Mouse (Mus musculus) brain, adult 2 months (tissue): ENCODE measurements at regions not wholly inside any gene's neighbourhood (a gene's known extent, or its start where the extent isn't known, plus 50 kb on each side); places are given as distances from the start of the nearest gene placed in this dataset.
A peak's percentile ranks its signal among the peaks of the same experiment; 100 is the strongest.

Source experiments
- DNase-seq: peaks from one replicate; pipeline ENCODE4 v3.0.0; 2011; ENCODE audit warnings: low read depth, low spot score

DNA sequence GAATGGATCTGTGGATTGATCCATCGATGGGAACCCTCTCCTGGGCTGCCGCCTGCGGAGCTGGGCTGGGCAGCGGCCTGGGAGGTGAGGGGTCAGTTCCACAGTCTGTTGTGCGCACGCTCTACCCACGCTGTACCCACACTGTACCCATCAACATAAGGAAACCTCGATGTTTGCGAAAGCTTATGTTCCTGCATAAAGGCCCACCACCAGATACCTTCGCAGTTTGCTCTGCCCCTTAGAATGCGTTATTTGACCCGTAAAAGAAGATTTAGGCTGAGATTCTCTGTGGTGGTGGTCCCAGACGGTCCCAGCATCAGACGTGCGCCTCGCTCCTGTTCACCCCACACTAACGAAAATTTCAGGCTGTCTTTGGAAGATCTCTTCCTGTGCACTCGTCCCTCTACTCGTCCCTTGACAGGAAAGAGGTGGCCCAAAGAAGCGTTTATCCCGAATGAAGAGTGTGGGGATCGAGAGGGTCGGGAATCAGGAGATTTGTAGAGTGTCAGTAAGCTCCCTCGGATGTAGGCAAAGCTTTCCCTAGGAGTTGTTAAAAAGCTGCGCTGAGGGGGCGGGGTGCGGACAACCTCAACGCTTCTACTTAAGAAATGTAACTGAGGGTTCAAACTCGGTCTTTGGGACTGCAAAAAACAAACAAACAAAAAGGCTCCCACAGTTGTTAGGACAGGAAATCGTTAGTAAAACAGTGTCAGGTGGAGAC lies 123.9 kb downstream of the Tmem161b start:
- peak; percentile 57 for DNase-seq

DNA sequence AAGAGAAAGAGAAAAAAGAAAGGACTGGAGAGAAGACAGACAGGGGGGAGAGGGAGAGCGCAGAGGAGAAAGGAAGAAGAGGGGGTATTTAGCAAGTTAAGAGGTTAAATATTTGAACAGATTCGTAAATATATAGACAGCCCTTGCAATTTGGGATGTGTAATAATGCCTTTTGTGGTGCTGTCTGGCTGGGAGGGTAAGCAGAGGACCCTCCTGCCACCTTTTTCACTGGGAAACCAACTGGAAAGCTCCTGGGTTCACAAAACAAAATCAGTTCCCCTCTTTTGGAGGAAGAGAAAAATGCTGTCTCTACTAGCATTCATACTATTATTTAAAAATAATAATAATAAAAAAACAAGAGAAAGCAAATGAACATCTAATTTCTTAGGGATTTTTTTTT lies 124.5 kb downstream of the Tmem161b start:
- no peak for DNase-seq

- DNase-seq, result peak; percentile 82
These were observed 125.3 kb downstream of the Tmem161b start for GRCm38 (mm10) chr13:84347181-84347913.

GRCm38 (mm10) chr13:84347914-84348700 lies 126.0 kb downstream of the Tmem161b start:
- DNase-seq, result peak; percentile 100

GRCm38 (mm10) chr13:84348701-84348975 lies 126.5 kb downstream of the Tmem161b start:
- no peak for DNase-seq

GRCm38 (mm10) chr13:84349001-84349720 lies 127.1 kb downstream of the Tmem161b start:
- peak; percentile 96 for DNase-seq

DNA sequence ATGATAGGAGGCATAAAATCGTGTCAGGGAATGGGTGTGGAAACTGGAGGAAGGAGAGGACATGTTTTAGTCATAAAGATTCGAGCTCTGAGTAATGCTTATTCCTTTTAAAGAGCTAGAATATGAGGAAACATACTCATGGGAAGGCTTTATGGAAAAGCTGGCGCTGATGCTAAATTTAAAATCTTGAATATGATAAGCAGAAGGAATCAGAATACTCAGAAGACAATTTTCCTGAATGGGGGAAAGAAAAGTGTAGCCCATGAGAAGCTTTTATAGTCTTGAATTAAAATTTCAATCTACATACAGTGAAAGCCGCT lies 127.6 kb downstream of the Tmem161b start:
- DNase-seq, result no peak

- DNase-seq, result no peak
These were observed 128.7 kb downstream of the Tmem161b start for GRCm38 (mm10) chr13:84350791-84351190.

DNA sequence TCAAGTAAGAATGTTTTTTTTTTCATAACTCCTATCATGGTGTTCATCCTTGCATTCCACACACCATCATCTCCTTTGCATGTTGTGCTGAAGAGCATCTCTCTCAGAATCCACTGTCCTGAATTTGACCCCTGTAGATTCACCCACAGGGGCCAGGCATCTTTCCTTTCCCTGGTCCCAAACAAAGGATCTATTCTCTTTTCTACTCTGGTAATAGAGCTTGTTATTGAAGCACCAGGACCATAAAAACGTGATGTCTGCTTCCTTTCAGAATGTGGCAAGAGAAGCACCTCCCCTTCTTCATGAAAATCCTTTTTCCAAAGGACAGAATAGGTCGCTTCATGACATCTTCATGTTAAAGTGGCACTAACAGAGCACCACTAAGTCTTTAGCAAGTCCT lies 134.4 kb downstream of the Tmem161b start:
- DNase-seq, result no peak

- DNase-seq, result no peak
These were observed 138.4 kb downstream of the Tmem161b start for GRCm38 (mm10) chr13:84360536-84360935.

DNA sequence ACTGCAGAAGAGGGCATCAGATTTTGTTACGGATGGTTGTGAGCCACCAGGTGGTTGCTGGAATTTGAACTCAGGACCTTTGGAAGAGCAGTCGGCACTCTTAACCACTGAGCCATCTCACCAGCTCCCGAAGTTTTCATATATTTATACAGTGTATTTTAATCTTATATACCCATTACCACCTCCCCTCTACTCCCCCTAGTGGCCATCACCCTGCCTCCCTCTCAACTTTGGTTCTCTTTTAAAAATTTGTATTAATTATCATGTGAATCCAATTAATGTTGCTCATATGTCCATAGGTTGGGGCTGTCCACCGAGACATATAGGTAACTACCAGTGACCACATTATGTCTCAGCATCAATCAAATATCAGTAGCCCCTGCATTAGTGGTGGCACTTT lies 142.0 kb downstream of the Tmem161b start:
- no peak for DNase-seq

DNA sequence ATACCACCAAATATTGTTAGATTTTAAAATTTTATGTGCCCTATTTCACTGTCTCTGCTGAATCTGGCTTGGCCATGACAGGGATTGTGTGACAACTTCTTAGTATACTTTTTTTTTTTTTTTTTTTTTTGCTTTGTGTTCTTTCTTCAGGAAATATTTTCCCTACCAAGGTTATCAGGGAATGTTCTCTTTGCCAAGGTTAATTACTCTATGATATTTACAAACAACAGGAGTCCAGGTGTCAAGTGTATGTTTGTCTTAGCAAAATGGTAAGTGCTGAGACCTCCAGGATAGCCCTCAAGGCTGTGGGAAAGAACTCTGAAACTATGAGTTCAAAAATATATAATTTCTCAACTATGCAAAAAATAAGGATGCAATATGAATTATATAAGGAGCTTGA lies 143.4 kb downstream of the Tmem161b start:
- DNase-seq, result no peak

DNA sequence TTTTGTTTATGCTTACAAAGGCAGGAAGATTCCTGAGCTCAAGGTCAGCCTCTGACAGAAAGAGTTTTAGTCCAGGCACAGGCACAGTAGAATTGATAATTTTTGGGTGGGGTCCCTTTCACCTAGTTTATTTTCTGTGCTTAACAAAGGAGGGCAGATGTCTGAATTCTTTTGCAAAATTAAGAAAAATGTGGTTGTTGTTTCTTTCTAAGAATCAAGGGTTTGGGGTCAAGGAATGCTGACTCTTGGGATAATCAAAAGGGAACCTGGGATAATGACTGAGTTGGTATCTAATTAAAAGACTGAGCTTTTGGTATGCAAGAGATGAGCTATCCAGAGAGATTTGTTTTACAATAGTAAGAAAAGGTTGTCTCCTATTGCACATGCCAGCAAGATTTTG lies 143.9 kb downstream of the Tmem161b start:
- DNase-seq, result no peak

DNA sequence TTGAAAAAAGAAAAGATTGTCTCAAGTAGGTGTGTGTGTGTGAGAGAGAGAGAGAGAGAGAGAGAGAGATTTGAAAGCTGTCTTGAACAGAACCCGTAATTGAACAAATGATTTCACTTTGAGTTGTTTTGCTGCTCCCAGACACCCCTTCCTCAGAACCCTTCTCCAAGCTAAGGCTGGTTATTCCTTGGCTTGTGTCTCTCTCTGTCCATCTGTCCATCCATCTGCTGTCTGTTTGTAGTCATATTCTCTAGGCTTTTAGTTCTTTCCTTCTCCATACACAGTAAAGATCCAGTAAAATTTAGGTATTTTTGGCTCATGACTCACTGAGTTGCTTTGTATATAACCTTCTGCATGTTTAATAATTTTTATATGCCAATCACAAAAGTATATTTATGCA lies 144.7 kb downstream of the Tmem161b start:
- DNase-seq, result peak; percentile 56

- peak; percentile 71 for DNase-seq
These were observed 146.1 kb downstream of the Tmem161b start for GRCm38 (mm10) chr13:84368225-84368624.

DNA sequence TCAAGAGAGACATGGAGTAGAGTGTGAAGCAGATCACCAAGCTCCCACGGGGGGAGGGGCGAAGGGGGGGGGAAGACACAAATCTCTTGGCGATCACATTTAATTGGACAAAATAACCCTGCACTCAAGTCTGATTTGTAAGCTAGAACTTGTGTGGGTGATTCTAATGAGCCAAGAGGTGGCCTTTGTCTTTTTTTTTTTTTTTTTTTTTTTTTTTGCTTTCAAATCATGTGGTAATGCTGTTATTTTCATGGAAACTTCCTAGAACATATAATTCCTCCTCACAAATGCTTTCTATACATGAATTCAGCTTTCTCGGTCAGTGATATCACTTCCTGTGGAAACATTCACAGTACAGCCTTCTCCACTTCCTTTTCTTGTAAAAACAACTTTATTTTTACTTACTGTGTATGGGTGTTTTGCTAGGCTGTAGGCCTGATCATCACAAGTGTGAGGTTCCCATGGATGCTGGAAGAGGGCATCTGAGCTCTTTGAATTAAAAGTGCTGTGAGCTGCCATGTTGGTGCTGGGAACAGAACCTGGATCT lies 152.7 kb downstream of the Tmem161b start:
- DNase-seq, result no peak

DNA sequence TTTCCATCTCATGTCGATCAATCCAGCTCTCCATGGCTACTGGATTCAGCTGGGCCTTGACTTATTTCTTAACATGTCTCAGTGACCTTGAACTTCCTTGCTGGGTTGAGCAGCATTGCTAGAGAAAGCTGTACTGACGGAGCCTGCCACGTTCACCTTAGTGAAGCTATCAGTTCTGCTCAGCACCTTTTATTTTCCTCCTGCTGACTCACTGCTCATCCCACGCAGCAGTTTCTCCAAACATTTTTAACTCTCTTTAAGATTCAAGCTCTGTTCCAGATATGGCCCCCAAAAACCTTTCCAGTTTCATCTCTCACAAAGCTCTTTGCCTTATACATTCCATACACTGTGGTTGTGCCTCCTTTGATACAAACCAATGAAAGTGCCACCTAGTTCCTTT lies 153.8 kb downstream of the Tmem161b start:
- peak; percentile 77 for DNase-seq

GRCm38 (mm10) chr13:84378553-84379332 lies 156.6 kb downstream of the Tmem161b start:
- DNase-seq, result no peak

DNA sequence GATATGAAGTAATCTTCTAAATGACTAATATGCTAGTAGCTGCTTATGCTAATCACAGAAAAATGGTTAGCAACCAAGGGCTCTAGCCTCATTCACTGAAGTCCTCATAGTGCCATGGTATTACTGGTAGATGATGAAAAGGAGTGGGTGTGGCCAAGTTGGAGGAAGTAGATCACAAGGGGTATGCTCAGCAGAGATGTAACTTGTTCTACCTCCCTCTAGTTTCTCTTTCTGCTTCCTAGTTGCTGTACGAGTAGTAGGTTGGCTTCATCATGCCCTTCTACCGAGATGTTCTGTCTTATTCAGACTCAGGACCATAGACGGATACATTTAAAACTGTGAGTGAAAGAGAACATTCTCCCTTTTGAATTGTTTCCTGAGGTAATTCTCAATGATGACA lies 169.5 kb downstream of the Tmem161b start:
- DNase-seq, result no peak

- DNase-seq, result peak; percentile 49
These were observed 176.6 kb downstream of the Tmem161b start for GRCm38 (mm10) chr13:84398476-84399344.
